Mouse (Mus musculus) testis, postnatal 10 days (tissue): ENCODE measurements at regions not wholly inside any gene's neighbourhood (a gene's known extent, or its start where the extent isn't known, plus 50 kb on each side); places are given as distances from the start of the nearest gene placed in this dataset.
A peak's percentile ranks its signal among the peaks of the same experiment; 100 is the strongest.

Source experiments
- DNase-seq: peaks from one replicate; pipeline ENCODE4 v3.0.0; 2021; ENCODE audit warnings: low spot score

DNA sequence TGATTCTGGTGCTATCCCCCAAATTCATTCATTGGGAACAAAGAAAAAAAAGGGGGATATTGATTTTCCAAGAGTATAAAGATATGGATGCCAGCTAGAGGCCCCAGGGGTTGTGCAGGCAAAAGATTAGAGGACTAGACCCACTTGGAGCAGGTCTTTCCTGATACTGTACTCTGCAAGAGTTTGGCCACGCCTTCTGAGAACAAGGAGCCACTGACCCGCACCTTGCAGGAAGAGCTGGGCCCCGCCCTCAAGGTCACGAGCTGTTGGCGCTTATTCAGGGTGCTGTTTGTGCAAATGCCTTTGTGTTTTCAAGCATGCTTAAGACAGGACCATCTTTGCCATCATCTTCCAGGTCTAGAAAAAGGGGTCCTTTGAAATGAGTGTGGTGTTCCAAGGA is 54.5 kb upstream of the Slc7a1 start:
- no peak for DNase-seq

DNA sequence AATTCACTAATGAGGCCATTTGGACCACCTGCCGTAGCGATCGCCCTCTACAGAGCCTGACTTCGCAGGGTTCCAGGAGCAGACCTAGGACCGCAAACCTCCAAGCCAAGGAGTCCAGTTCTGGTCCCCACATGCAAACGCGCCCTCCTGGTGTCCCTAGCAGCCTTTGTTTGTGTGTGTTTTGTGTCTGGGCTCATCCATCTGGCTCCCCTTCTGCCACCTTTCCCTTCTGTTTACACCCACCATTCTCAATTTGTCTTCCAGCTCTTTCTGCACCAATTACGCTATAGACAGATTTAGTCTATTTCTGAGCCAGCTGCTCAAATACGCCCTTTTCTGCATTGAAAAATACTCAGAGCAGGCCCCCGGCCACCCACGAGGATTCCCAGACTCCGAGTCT is 54.1 kb upstream of the Slc7a1 start:
- no peak for DNase-seq

DNA sequence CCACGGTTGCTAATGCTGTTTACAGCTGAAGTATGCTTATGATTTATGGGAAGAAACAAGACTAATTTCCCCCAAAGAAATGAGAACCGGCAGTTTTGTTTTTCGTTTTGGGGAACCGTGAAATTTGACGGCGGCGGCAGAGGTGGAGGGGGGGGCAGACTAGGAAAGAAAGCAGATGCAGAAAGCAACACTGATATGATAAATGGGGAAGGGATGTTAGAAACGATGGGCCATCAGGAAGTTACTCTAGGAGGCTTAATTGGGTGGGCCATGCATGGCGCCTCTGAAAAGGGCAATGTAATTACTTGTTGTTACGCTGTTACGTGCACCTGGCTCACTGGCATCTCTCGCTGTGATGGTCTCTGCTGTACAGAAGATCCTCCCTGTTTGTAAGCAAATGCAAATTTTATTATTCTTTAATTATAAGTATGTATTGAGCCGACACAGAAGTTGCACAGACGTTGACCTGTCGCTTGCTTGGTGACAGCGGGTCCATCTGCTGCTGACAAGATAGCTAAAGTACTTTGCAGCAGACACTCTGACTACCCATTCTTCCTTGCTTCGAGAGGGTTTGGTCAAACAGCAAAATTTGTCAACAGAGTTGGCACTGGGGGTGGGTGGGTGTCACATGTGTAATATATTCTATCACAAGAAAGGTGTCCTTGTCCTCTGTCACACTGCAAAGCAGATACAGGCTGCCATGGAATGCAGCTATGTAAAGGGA is 53.4 kb upstream of the Slc7a1 start:
- no peak for DNase-seq

DNA sequence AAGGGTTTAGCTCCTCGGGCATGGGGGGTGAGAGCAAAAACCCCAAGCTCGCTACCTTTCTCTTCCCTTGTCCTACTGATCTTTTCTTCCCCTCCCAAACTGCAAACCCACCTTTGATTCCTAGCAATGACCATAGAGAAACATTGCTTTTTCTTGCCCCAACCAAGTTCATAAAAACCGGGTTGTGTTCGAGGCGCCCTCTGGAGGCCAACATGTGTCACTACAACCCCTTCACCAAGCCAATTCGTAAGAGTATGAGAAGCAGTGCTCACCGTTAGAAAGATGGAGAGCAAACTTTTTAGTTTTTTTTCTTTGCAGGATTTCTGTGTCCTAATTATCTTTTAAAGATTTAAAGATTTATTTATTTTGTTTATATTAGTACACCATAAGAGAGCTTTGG is 52.1 kb upstream of the Slc7a1 start:
- peak; percentile 83 for DNase-seq

DNA sequence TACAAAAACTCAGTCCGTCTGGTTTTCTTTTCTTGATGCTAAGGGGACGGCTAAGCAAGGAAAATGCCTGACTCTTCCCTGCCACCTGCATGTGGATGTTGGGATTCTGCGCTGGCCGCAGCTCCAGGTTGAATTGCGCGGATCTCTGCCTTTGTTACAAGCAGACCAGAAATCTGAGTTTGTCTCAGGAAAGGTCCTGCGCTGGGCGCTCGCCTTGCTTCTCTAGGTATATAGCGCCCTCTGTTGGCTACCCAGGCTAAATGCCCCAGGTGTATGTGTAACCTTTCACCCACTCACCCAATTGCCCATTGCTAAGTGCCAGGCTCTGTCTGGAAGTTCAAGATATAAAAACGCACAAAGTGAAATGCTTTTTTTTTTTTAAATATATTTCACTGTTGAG is 51.2 kb upstream of the Slc7a1 start:
- DNase-seq: peak; percentile 72
